Comparison of ENCODE assay signal across 8 mouse cellular contexts in the genomic region with DNA sequence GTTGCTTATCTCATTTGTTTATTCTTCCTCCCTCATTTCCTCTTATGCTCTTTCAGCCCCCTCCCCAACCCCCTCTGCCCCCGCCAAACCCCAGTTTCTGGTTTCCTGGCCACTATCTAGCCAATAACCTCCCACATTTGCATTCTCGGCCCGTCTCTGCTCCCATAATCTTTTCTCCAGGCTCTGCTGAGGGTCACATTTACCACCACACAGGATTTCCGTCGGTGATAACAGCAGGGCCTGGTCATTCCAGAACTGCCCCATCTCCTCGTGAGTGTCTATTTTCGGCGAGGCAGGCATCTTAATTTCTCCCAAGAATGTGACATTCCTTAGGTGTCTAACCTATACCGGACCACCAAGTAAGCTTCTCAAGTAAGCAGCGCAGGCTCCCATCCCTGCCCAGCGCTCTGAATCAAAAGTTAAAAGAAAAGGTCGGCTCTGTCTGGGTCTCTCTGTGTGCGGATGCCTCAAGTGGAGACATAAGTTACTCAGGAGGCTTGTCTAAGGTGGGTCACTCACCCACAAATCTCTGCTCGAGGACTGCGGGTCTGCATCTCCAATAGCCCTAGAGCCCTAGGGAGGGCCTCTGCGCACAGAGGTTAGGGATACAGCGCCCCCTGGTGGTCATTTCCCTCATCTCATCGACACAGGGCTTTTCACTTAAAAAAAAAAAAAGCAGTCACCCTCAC. TPM values are rescaled to one million over a fixed set of nuclear protein-coding genes. Genes with fewer than 3 reads are reported as not detected.
A peak's percentile ranks its signal among the peaks of the same experiment; 100 is the strongest.
DNase-seq lines count a peak whose midpoint lies in the region; ATAC-seq lines count a peak whose summit lies in the region.

No protein-coding gene starts in this region.

- H3K36me3 ChIP-seq in hindbrain, embryonic 12.5 days = no peaks in the 10 kb centered on the region

- H3K9ac ChIP-seq in hindbrain, embryonic 12.5 days = no peak overlapping the region

- 28% methylated on average over 18 of the region's 18 CpGs for WGBS in hindbrain, embryonic 12.5 days

- no peaks in the 10 kb centered on the region for H3K9me3 ChIP-seq in hindbrain, embryonic 12.5 days (replicated peaks)

- peaks cover 8% of the 10 kb centered on the region; the same call in 1 of the 2 replicates for H3K27me3 ChIP-seq in hindbrain, embryonic 12.5 days

- DNase-seq in MN1 (ENCODE audit: low spot score) = peak; percentile 68
- DNase-seq in cerebellum, adult 9-11 months = peak; percentile 16
- DNase-seq in frontal cortex, postnatal 14 days (ENCODE audit: low spot score in 2 of 2) = peak; percentile 8 to 61
- DNase-seq in layer of hippocampus, postnatal 36 days = peak; percentile 59 to 64
- DNase-seq in lung, postnatal 25 days (ENCODE audit: low spot score) = peak; percentile 78
- peak; percentile 51 for DNase-seq in retina, postnatal 7 days (ENCODE audit: low read depth, low spot score)
- DNase-seq in urinary bladder, adult 2 months (ENCODE audit: low spot score) = peak; percentile 58

- no peak overlapping the region for H3K4me3 ChIP-seq in hindbrain, embryonic 12.5 days

- no peak overlapping the region for H3K27ac ChIP-seq in hindbrain, embryonic 12.5 days

- no peak for ATAC-seq in hindbrain, embryonic 12.5 days (ENCODE audit: low FRiP score)

- peak overlapping the region; percentile 22 for H3K4me2 ChIP-seq in hindbrain, embryonic 12.5 days (replicated peaks)

- H3K4me1 ChIP-seq in hindbrain, embryonic 12.5 days = no peaks in the 10 kb centered on the region

RNA-seq across cellular contexts. Expression of a gene that starts 38.9 kb away (rescaled TPM):
- 5.6 and 9.1 TPM in 2 replicates for polyA plus RNA-seq in hindbrain, embryonic 12.5 days (2016; fragmentation: Nextera tagmentation; extraction: Ambion mirVana)
- under 1 TPM; 0.75 to 0.81 TPM for total RNA-seq in layer of hippocampus, postnatal 36 days (2021)
- 3.6 and 4.3 TPM in 2 replicates for polyA plus RNA-seq in urinary bladder, adult 2 months (2012; rRNA removed)

RNA-seq across cellular contexts. Expression of a gene that starts 39.8 kb away (rescaled TPM):
- not detected in 2 replicates for polyA plus RNA-seq in hindbrain, embryonic 12.5 days (2016; fragmentation: Nextera tagmentation; extraction: Ambion mirVana)
- total RNA-seq in layer of hippocampus, postnatal 36 days (2021) = under 1 TPM in 1 of 2 experiments, not detected in 1; 0.25 TPM
- 0.40 and 0.62 TPM in 2 replicates for polyA plus RNA-seq in urinary bladder, adult 2 months (2012; rRNA removed)

Comparison
In these comparisons a context has a peak if more than half of its experiments do, and no peak if none do; other contexts are left out.
1. DNase-seq: peak in every context shown above with its lines; median percentile 78 in lung, postnatal 25 days; 68 in MN1; 62 in layer of hippocampus, postnatal 36 days; 58 in urinary bladder, adult 2 months; 51 in retina, postnatal 7 days; 34 in frontal cortex, postnatal 14 days; 16 in cerebellum, adult 9-11 months.